Mouse (Mus musculus) CD4-positive naive resting alpha-beta T cell, adult 76 days (primary cell): Measurements from ENCODE around the gene Them5. TPM values are rescaled to one million over a fixed set of nuclear protein-coding genes. Genes with fewer than 3 reads are reported as not detected.

Experiments used
- total RNA-seq: library from RNA; stranded (reverse); gene quantifications from one replicate; pipeline ENCODE4 v1.2.4, GENCODE M21; 2023

Them5 gene
- total RNA-seq, result not detected

GRCm38 (mm10) chr3:94341959-94342422 lies at the start of gene Them5:
Gene Them5 (plus strand): TSS chr3:94342099.

GRCm38 (mm10) chr3:94309633-94310363 lies 32.1 kb upstream of the Them5 start, which contains the start of gene Them4:
Gene Them4 (plus strand): TSS chr3:94310089.

GRCm38 (mm10) chr3:94362138-94362537 lies 20.2 kb downstream of the Them5 start, which contains the start of gene C2cd4d:
Gene C2cd4d (plus strand): TSS chr3:94362438.

GRCm38 (mm10) chr3:94372641-94373040 lies 30.7 kb downstream of the Them5 start, which contains the start of gene Rorc:
Gene Rorc (plus strand): TSS chr3:94372794.

Other genes starting within 250 kb of the Them5 start
- gene Gm10696, start 163.9 kb upstream of the Them5 start, total RNA-seq, result not detected
- not detected for gene Gm5286, start 145.4 kb upstream of the Them5 start, total RNA-seq
- not detected for gene Gm4778, start 78.1 kb upstream of the Them5 start, total RNA-seq
- gene Them4, start 32.0 kb upstream of the Them5 start, total RNA-seq, result 7.2 TPM
- not detected for gene C2cd4d, start 20.3 kb downstream of the Them5 start, total RNA-seq
- gene Rorc, start 30.7 kb downstream of the Them5 start, total RNA-seq, result not detected
- not detected for gene Lingo4, start 56.4 kb downstream of the Them5 start, total RNA-seq
- 5.8 TPM for gene Tdrkh, start 71.2 kb downstream of the Them5 start, total RNA-seq
- 80.5 TPM for gene Mrpl9, start 101.2 kb downstream of the Them5 start, total RNA-seq
- not detected for gene Oaz3, start 101.8 kb downstream of the Them5 start, total RNA-seq
- gene Celf3, start 136.2 kb downstream of the Them5 start, total RNA-seq, result not detected
- gene Riiad1, start 138.2 kb downstream of the Them5 start, total RNA-seq, result 4.9 TPM
- 29.5 TPM for gene Snx27, start 240.6 kb downstream of the Them5 start, total RNA-seq